Mouse (Mus musculus) lung, embryonic 14.5 days (tissue): Measurements from ENCODE around the gene Tas2r117. TPM values are rescaled to one million over a fixed set of nuclear protein-coding genes. Genes with fewer than 3 reads are reported as not detected.

Experiments
- ATAC-seq: fragments of 200-750 bp; cut with Nextera tagmentation; 2 replicates; pipeline ENCODE4 v1.8.0; 2017; ENCODE audit warnings: mild to moderate bottlenecking, moderate TSS enrichment, moderate library complexity; ENCODE audit not compliant: insufficient read depth
- DNase-seq: peaks from one replicate; pipeline ENCODE4 v3.0.0-alpha.2; 2015
- H3K27ac ChIP-seq: fragments of 300-500 bp; sonication (generic); 2 replicates; pipeline ENCODE4 v1.5.1; 2014; ENCODE audit warnings: low read depth, mild to moderate bottlenecking, moderate library complexity
- H3K27me3 ChIP-seq: fragments of 300-500 bp; sonication (generic); 2 replicates; pipeline ENCODE4 v1.6.1; 2014; ENCODE audit warnings: low read length, control low read depth; ENCODE audit not compliant: insufficient read depth
- H3K36me3 ChIP-seq: fragments of 300-500 bp; sonication (generic); 2 replicates; pipeline ENCODE4 v1.6.1; 2014; ENCODE audit warnings: control low read depth; ENCODE audit not compliant: insufficient read depth
- H3K4me1 ChIP-seq: fragments of 300-500 bp; sonication (generic); 2 replicates; pipeline ENCODE4 v1.6.1; 2014; ENCODE audit warnings: antibody characterized with exemption, control low read depth; ENCODE audit not compliant: insufficient read depth
- H3K4me2 ChIP-seq: fragments of 300-500 bp; sonication (generic); 2 replicates; pipeline ENCODE4 v1.6.1; 2014; ENCODE audit warnings: mild to moderate bottlenecking
- H3K4me3 ChIP-seq: fragments of 300-500 bp; sonication (generic); 2 replicates; pipeline ENCODE4 v1.5.1; 2014; ENCODE audit warnings: low read depth, low read length
- H3K9ac ChIP-seq: fragments of 300-500 bp; sonication (generic); 2 replicates; pipeline ENCODE4 v1.6.1; 2014
- H3K9me3 ChIP-seq: fragments of 300-500 bp; sonication (generic); 2 replicates; pipeline ENCODE4 v1.6.1; 2016; ENCODE audit warnings: low read depth, low read length, control low read depth
- CTCF ChIP-seq: IDR thresholded peaks from 2 replicates; pipeline ENCODE4 v1.5.1; 2016; ENCODE audit warnings: antibody characterized with exemption, low read depth
- WGBS: fragments of 180-500 bp; shearing (Covaris S2); extraction: QIAGEN DNeasy Blood & Tissue Kit; methylation state at CpG from one replicate; pipeline ENCODE4 v1.1.7; 2014; 5-methylcytosine and 5-hydroxymethylcytosine counted together
- polyA plus RNA-seq: library from polyadenylated mRNA; unstranded; fragments of >200 nt; fragmentation: Nextera tagmentation; extraction: Ambion mirVana; gene quantifications from 2 replicates; pipeline ENCODE4 v1.2.1, GENCODE M21; 2014

The Tas2r117 gene
- not detected in 2 replicates for polyA plus RNA-seq

GRCm38 (mm10) chr6:132802518-132802917, at the start of gene Tas2r117:
Gene Tas2r117, plus strand, starts transcription at chr6:132802818.
- no peak for TF ChIP-seq CTCF
- H3K9ac ChIP-seq = no peak within 1 kb of the TSS
- no peaks in the 10 kb centered on the region for H3K27me3 ChIP-seq
- no peak within 1 kb of the TSS for H3K27ac ChIP-seq
- DNase-seq = no peak
- H3K36me3 ChIP-seq = no peaks in the 10 kb centered on the region
- H3K4me3 ChIP-seq = no peak within 1 kb of the TSS
- no peak for ATAC-seq
- H3K4me2 ChIP-seq = no peak within 1 kb of the TSS
- 79% methylated on average over 1 of the region's 1 CpGs for WGBS
- H3K9me3 ChIP-seq = no peaks in the 10 kb centered on the region
- H3K4me1 ChIP-seq = no peaks in the 10 kb centered on the region

GRCm38 (mm10) chr6:132754430-132754829, 48.2 kb upstream of the Tas2r117 start, which contains the start of gene Tas2r124:
Gene Tas2r124, plus strand, starts transcription at chr6:132754730.
- Histone ChIP-seq H3K36me3 (no peaks in the 10 kb centered on the region), H3K9me3 (no peaks in the 10 kb centered on the region), H3K9ac (no peak within 1 kb of the TSS), H3K4me2 (no peak within 1 kb of the TSS), H3K27me3 (no peaks in the 10 kb centered on the region), H3K4me3 (no peak within 1 kb of the TSS), H3K27ac (no peak within 1 kb of the TSS), H3K4me1 (no peaks in the 10 kb centered on the region)
- DNase-seq = no peak
- no peak for ATAC-seq
- TF ChIP-seq CTCF = no peak
- WGBS = 78% methylated on average over 1 of the region's 1 CpGs

- no peak for ATAC-seq
- TF ChIP-seq CTCF = no peak
- Histone ChIP-seq H3K4me2 (no peak within 1 kb of the TSS), H3K9me3 (no peaks in the 10 kb centered on the region), H3K27ac (no peak within 1 kb of the TSS), H3K27me3 (no peaks in the 10 kb centered on the region), H3K4me1 (no peaks in the 10 kb centered on the region), H3K4me3 (no peak within 1 kb of the TSS), H3K36me3 (no peaks in the 10 kb centered on the region), H3K9ac (no peak within 1 kb of the TSS)
- DNase-seq = no peak
- 84% methylated on average over 2 of the region's 2 CpGs for whole genome bisulfite sequencing
These were observed 40.8 kb upstream of the Tas2r117 start, which contains the start of gene Tas2r102 for GRCm38 (mm10) chr6:132761831-132762230. Gene Tas2r102, plus strand, starts transcription at chr6:132762131.

DNA sequence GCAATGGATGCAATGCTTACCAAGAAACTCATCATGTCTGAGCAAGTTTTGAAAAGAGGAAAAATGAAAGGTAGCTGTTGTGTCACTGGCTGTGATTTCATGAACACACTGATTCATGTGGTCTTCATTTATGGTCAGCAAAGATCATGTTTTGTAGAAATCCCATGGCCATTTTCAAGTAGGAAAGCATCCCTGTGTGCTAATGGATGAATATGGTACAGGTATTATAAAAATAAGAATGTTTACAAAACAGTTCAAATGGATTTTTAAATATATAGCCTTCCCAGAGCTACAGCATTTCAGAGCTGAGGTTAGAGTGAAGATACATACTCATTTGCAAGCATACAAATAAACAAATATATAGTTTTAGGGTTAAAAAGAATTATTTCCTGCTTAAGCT, 24.6 kb upstream of the Tas2r117 start, which contains the start of gene Tas2r136:
TSS of gene Tas2r136 (minus strand) at position 101 of the 400 bp plus-strand sequence.
- DNase-seq = no peak
- no peak for ATAC-seq
- Histone ChIP-seq H3K27ac (no peak within 1 kb of the TSS), H3K36me3 (no peaks in the 10 kb centered on the region), H3K4me2 (no peak within 1 kb of the TSS), H3K4me3 (no peak within 1 kb of the TSS), H3K9me3 (no peaks in the 10 kb centered on the region), H3K4me1 (no peaks in the 10 kb centered on the region), H3K9ac (no peak within 1 kb of the TSS), H3K27me3 (no peaks in the 10 kb centered on the region)
- no peak for TF ChIP-seq CTCF

DNA sequence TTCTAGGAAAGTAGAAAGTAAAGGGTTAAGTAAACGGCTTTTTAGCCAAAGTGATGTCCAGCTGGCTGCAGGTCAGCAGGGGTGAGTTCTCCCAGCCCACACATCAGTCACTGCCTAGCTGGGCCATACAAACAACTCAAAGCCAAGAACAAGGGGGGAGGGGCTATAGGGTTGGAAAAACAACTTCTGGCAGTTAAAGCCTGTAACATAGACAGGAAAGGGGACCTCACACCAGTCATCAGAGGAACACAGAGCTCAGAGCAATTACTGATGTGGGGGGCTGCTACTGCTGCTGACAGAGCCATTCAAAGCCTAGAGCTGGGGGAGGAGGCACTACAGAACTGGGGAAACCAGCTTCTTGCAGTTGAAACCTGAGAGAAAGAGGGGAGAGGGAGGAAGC, 7.2 kb upstream of the Tas2r117 start:
- peak; percentile 93 for ATAC-seq
- no peak overlapping the region for H3K4me3 ChIP-seq
- 16% methylated on average over 1 of the region's 1 CpGs for WGBS
- no peaks in the 10 kb centered on the region for H3K36me3 ChIP-seq
- no peak overlapping the region for H3K4me2 ChIP-seq
- H3K27me3 ChIP-seq = no peaks in the 10 kb centered on the region
- no peak overlapping the region for H3K9ac ChIP-seq
- no peak for TF ChIP-seq CTCF
- H3K9me3 ChIP-seq = peaks cover 5% of the 10 kb centered on the region; the same call in 1 of the 2 replicates
- peak; percentile 68 for DNase-seq
- H3K27ac ChIP-seq = no peak overlapping the region
- H3K4me1 ChIP-seq = no peaks in the 10 kb centered on the region

GRCm38 (mm10) chr6:132846842-132847241, 44.2 kb downstream of the Tas2r117 start, which contains the start of gene Tas2r123:
Gene Tas2r123, plus strand, starts transcription at chr6:132847142.
- TF ChIP-seq CTCF = no peak

More at GRCm38 (mm10) chr6:132846842-132847241, 44.2 kb downstream of the Tas2r117 start, which contains the start of gene Tas2r123:
- Histone ChIP-seq H3K36me3 (no peaks in the 10 kb centered on the region), H3K9me3 (no peaks in the 10 kb centered on the region), H3K27me3 (no peaks in the 10 kb centered on the region), H3K4me1 (no peaks in the 10 kb centered on the region), H3K4me2 (no peak within 1 kb of the TSS), H3K4me3 (no peak within 1 kb of the TSS), H3K27ac (no peak within 1 kb of the TSS), H3K9ac (no peak within 1 kb of the TSS)
- no peak for ATAC-seq
- whole genome bisulfite sequencing = 67% methylated on average over 1 of the region's 1 CpGs
- no peak for DNase-seq

Other genes starting within 250 kb of the Tas2r117 start
- gene Prh1, start 233.0 kb upstream of the Tas2r117 start, polyA plus RNA-seq = not detected in 2 replicates
- gene Prp2, start 206.9 kb upstream of the Tas2r117 start, polyA plus RNA-seq = not detected in 2 replicates
- not detected in 2 replicates for gene A630073D07Rik, start 151.3 kb upstream of the Tas2r117 start, polyA plus RNA-seq
- not detected in 2 replicates for gene Tas2r120, start 145.9 kb upstream of the Tas2r117 start, polyA plus RNA-seq
- not detected in 2 replicates for gene Tas2r121, start 101.8 kb upstream of the Tas2r117 start, polyA plus RNA-seq
- gene Tas2r122, start 90.9 kb upstream of the Tas2r117 start, polyA plus RNA-seq = not detected in 2 replicates
- gene Tas2r115, start 64.8 kb upstream of the Tas2r117 start, polyA plus RNA-seq = not detected in 2 replicates
- not detected in 2 replicates for gene Tas2r124, start 48.1 kb upstream of the Tas2r117 start, polyA plus RNA-seq
- not detected in 2 replicates for gene Tas2r102, start 40.7 kb upstream of the Tas2r117 start, polyA plus RNA-seq
- gene Tas2r136, start 24.7 kb upstream of the Tas2r117 start, polyA plus RNA-seq = not detected in 2 replicates
- gene Tas2r123, start 44.3 kb downstream of the Tas2r117 start, polyA plus RNA-seq = not detected in 2 replicates
- not detected in 2 replicates for gene Tas2r116, start 52.6 kb downstream of the Tas2r117 start, polyA plus RNA-seq
- not detected in 2 replicates for gene Tas2r110, start 65.2 kb downstream of the Tas2r117 start, polyA plus RNA-seq
- not detected in 2 replicates for gene Tas2r113, start 90.2 kb downstream of the Tas2r117 start, polyA plus RNA-seq
- gene Tas2r125, start 106.8 kb downstream of the Tas2r117 start, polyA plus RNA-seq = not detected in 2 replicates
- gene Tas2r129, start 148.3 kb downstream of the Tas2r117 start, polyA plus RNA-seq = not detected in 2 replicates
- gene Tas2r131, start 155.1 kb downstream of the Tas2r117 start, polyA plus RNA-seq = not detected in 2 replicates
- gene Tas2r109, start 178.1 kb downstream of the Tas2r117 start, polyA plus RNA-seq = not detected in 2 replicates
- gene Tas2r103, start 234.3 kb downstream of the Tas2r117 start, polyA plus RNA-seq = not detected in 2 replicates